Mouse (Mus musculus) liver, adult 2 months (tissue): Measurements from ENCODE around the gene G6pc2.

Experiments used
- CTCF ChIP-seq: fragments of 200-500 bp; IDR thresholded peaks from 2 replicates; pipeline ENCODE4 v1.5.1; 2011; ENCODE audit warnings: low read depth, low read length, control low read depth
- POLR2A ChIP-seq: fragments of 200-500 bp; IDR thresholded peaks from 2 replicates; pipeline ENCODE4 v1.6.1; 2011; ENCODE audit warnings: low read length, control low read depth; ENCODE audit not compliant: insufficient read depth; ENCODE audit errors: extremely low read depth

- no peak for TF ChIP-seq CTCF
- no peak for TF ChIP-seq POLR2A
Measured at GRCm38 (mm10) chr2:69170395-69171077, 40.3 kb upstream of the G6pc2 start.
